Mouse (Mus musculus): ENCODE measurements around the gene Tecpr1.

The Tecpr1 gene

DNA sequence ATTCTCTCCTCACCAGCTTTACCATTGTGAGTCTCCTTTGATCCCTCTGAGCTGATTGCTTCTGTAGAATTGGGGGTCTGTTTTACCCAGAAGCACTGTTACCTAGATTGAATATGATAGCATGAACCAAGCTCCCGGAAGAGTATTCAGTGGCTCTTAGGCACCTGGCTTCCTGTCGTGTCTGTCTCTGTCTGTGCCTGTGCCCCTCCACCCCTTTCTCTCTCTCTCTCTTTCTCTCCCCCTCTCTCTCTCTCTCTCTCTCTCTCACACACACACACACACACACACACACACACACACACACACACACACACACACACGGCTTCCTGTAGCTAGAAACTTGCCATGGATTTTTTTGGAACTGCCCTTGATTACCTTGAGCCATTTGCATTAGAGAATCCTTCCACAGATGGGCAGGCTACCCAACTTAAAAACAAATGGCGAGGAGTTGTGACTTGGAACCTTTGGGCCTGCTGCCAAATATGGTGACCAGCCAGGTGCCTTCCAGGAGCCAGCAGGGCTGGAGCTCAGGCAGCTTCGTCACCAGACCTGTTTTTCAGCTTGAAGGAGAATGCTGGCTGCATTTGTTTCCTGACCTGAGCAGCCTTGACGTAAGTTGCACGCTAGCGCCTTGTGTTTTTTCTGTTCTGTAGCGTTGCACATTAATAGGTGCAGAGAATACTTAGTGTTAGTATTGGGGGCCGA is 60.5 kb downstream of the Tecpr1 start:
- DNase-seq, result peak; percentile 66 to 79

DNA sequence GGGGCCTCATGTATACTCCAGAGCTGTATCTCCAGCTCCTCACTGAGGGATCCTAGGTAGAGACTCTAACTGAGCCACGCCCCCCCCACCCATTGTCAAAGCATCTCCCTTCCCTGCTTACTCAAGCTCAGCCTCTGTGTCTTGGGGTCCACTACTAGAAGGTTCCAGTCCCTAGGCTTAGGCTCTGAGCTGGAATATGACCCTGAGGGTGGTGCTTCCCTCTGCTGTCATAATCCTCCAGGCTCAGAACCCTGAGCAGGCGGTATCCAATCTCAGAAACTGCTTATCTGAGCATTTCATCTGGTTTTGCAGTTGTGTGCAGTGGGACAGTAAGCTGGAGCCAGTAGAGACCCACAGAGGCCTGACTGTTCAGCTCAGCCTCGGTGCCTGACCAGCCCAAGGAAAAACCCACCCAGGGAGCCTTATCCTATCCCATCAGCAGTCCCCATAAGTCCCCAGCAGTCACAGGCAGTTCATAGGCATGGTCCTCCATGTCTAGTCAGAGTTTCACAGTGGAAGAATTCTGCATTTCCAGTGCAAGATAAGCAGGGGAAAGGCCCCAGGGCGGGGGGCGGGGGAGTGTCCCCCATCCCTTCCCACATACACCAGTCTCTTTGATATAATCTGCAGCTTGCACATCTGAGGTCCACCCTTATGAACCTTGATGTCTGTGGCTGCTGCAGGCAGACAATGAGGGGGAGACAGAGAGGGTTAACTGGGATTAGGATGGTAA is 61.2 kb downstream of the Tecpr1 start:
- DNase-seq, result no peak

GRCm38 (mm10) chr5:144159137-144159536 is 64.3 kb downstream of the Tecpr1 start:
- no peak for DNase-seq

- DNase-seq, result peak; percentile 67 to 75
These were observed 64.8 kb downstream of the Tecpr1 start for GRCm38 (mm10) chr5:144158604-144159003.

- peak; percentile 64 to 74 for DNase-seq
These were observed 68.9 kb downstream of the Tecpr1 start for GRCm38 (mm10) chr5:144154528-144154927.

DNA sequence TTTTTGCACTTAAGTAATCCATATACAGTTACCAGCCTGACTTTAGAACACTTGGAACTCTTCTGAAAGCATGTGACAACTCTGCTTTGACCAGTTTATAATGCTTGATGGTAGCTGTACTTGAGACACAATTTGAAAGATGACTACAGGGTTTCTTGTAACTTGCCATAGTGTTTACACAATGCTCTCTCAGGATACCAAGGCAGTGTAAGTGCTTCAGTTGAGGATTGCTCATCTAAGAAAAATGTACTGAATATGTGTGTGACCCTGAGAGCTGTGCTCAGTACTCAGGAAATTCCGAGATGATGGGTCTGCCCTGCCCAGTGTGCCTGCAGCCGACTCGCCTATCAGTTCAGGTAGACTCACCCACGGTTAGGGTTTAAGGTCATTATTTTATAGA is 72.1 kb downstream of the Tecpr1 start:
- DNase-seq, result no peak

GRCm38 (mm10) chr5:144149530-144149929 is 73.9 kb downstream of the Tecpr1 start:
- no peak for DNase-seq

- no peak for DNase-seq
These were observed 76.5 kb downstream of the Tecpr1 start for GRCm38 (mm10) chr5:144146898-144147297.
